Mouse (Mus musculus): ENCODE data around the gene Hirip3.

- TF ChIP-seq POLR2A (IDR thresholded peaks at IDR 0.05; ENCODE audit: insufficient read depth, low read depth, low read length) (no peak), CTCF (IDR thresholded peaks at IDR 0.05) (no peak), EP300 (IDR thresholded peaks at IDR 0.05; ENCODE audit: insufficient read depth, low read depth, low read length) (no peak)
Measured at GRCm38 (mm10) chr7:126855641-126856040, 6.1 kb upstream of the Hirip3 start.
